ENCODE assay signal across 9 mouse cellular contexts in the genomic region with DNA sequence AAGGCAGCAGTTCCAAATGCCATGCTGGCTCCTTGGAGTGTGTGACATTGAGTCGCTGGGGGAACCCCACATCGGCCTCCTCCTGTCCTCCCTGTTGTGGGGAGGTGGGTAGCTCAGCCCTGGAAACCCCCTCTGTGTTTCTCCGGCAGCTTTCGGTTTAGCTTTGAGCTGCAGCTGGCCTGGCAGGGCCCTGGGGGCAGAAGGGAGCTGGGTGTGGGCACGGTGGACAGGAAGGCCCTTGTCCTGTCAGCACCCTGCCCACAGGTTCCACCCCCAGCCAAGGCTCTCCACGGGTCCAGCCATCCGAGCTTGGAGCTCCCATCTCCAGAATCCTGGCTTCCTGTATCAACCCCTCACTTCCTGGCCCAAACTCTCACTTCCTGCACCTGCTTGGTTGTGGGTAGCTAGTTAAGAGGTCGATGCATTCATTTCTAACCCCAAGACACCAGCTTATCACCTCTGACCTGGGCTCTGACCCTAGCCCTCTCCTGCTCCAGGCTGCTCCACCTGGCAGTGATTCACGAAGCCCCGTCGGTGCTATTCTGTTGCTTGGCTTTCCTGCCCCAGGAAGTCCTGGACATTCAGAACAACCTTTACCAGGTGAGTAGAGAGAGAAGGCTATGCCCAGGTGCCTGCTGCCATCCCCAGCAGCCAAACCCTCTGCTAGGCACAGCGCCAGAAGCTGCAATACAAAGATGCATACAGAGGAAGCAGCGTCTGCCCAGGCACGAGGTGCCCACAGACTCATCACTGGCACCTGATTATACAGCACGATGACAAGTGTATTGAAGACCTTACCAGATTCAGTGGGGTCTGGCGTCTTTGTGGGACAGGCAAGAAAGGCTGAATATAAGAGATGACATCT. TPM values are rescaled to one million over a fixed set of nuclear protein-coding genes. Genes with fewer than 3 reads are reported as not detected.
DNase-seq lines count a peak whose midpoint lies in the region; ATAC-seq and TF ChIP-seq lines count a peak whose summit lies in the region.
"Had no signal": no experiment of that assay in that cellular context is flagged by ENCODE, and none has a peak within 500 bp of the region (broad histone marks: within the 10 kb centered on the region; RNA-seq: fewer than 3 reads in every experiment).

No protein-coding gene starts in this region.

- no peak for TF ChIP-seq CTCF in forebrain, postnatal 0 days (IDR thresholded peaks at IDR 0.05; ENCODE audit: low read depth)

- H3K9me3 ChIP-seq in forebrain, embryonic 12.5 days: no peaks in the 10 kb centered on the region
- no peaks in the 10 kb centered on the region for H3K9me3 ChIP-seq in forebrain, postnatal 0 days (ENCODE audit: low read length)
- no peaks in the 10 kb centered on the region for H3K9me3 ChIP-seq in midbrain, embryonic 10.5 days (replicated peaks)
- no peaks in the 10 kb centered on the region for H3K9me3 ChIP-seq in midbrain, embryonic 14.5 days (ENCODE audit: control insufficient read depth, low read length)
- H3K9me3 ChIP-seq in hindbrain, embryonic 16.5 days (ENCODE audit: control insufficient read depth, low read length): no peaks in the 10 kb centered on the region

- H3K9ac ChIP-seq in forebrain, embryonic 12.5 days: peak overlapping the region; percentile 21; the same call in 1 of the 2 replicates
- no peak overlapping the region for H3K9ac ChIP-seq in forebrain, postnatal 0 days
- no peak overlapping the region for H3K9ac ChIP-seq in midbrain, embryonic 14.5 days (replicated peaks; ENCODE audit: low read length)
- H3K9ac ChIP-seq in hindbrain, embryonic 16.5 days (ENCODE audit: low read depth, low read length): peak overlapping the region; percentile 29; the same call in 1 of the 2 replicates

- no peak overlapping the region for H3K27ac ChIP-seq in forebrain, embryonic 12.5 days
- H3K27ac ChIP-seq in forebrain, postnatal 0 days (ENCODE audit: low read depth, low read length): no peak overlapping the region
- no peak overlapping the region for H3K27ac ChIP-seq in midbrain, embryonic 10.5 days (replicated peaks)
- H3K27ac ChIP-seq in midbrain, embryonic 14.5 days (replicated peaks; ENCODE audit: low read depth, low read length): no peak overlapping the region
- H3K27ac ChIP-seq in hindbrain, embryonic 16.5 days (ENCODE audit: low read depth, low read length): no peak overlapping the region

- no peak for DNase-seq in forebrain, postnatal 0 days
- DNase-seq in midbrain, embryonic 10.5 days (ENCODE audit: low spot score): no peak
- DNase-seq in midbrain, embryonic 14.5 days: no peak
- DNase-seq in thymus, postnatal 0 days (ENCODE audit: low spot score): peak; percentile 48
- no peak for DNase-seq in left cerebral cortex, adult 9 months (ENCODE audit: low spot score in 2 of 2)
- no peak for DNase-seq in frontal cortex, postnatal 36 days (ENCODE audit: low spot score in 2 of 2)
- DNase-seq: lung, postnatal 36 days had no signal

- H3K4me2 ChIP-seq in forebrain, embryonic 12.5 days: no peak overlapping the region
- no peak overlapping the region for H3K4me2 ChIP-seq in forebrain, postnatal 0 days (ENCODE audit: low read depth)
- H3K4me2 ChIP-seq in midbrain, embryonic 14.5 days (ENCODE audit: low read length): no peak overlapping the region
- no peak overlapping the region; the same call in 1 of the 2 replicates for H3K4me2 ChIP-seq in hindbrain, embryonic 16.5 days (ENCODE audit: low read length)

- no peaks in the 10 kb centered on the region for H3K36me3 ChIP-seq in forebrain, embryonic 12.5 days (replicated peaks)
- H3K36me3 ChIP-seq in forebrain, postnatal 0 days (ENCODE audit: insufficient read depth): no peaks in the 10 kb centered on the region
- peaks cover 3% of the 10 kb centered on the region; the same call in 1 of the 2 replicates for H3K36me3 ChIP-seq in midbrain, embryonic 10.5 days
- H3K36me3 ChIP-seq in midbrain, embryonic 14.5 days (ENCODE audit: control insufficient read depth, insufficient read depth, low read length): no peaks in the 10 kb centered on the region
- no peaks in the 10 kb centered on the region for H3K36me3 ChIP-seq in hindbrain, embryonic 16.5 days (ENCODE audit: control insufficient read depth, insufficient read depth, low read length)

- ATAC-seq in forebrain, embryonic 12.5 days (ENCODE audit: low FRiP score): no peak
- ATAC-seq in forebrain, postnatal 0 days: no peak
- ATAC-seq in midbrain, embryonic 14.5 days (ENCODE audit: low FRiP score, low TSS enrichment): no peak
- ATAC-seq in hindbrain, embryonic 16.5 days: no peak

- no peak overlapping the region for H3K4me3 ChIP-seq in forebrain, embryonic 12.5 days (replicated peaks)
- H3K4me3 ChIP-seq in forebrain, postnatal 0 days (ENCODE audit: low read depth, low read length): no peak overlapping the region
- H3K4me3 ChIP-seq in midbrain, embryonic 10.5 days: 0 out of 2 replicates have a peak overlapping the region, but pooled peaks have one; percentile 8
- no peak overlapping the region for H3K4me3 ChIP-seq in midbrain, embryonic 14.5 days (replicated peaks; ENCODE audit: low read depth, low read length)
- no peak overlapping the region for H3K4me3 ChIP-seq in hindbrain, embryonic 16.5 days (ENCODE audit: low read length)

- H3K4me1 ChIP-seq in forebrain, embryonic 12.5 days: peaks cover 22% of the 10 kb centered on the region
- 0 out of 2 replicates have a peak, but pooled peaks cover 6% of the 10 kb centered on the region for H3K4me1 ChIP-seq in forebrain, postnatal 0 days (ENCODE audit: insufficient read depth)
- peaks cover 45% of the 10 kb centered on the region for H3K4me1 ChIP-seq in midbrain, embryonic 10.5 days
- H3K4me1 ChIP-seq in midbrain, embryonic 14.5 days (ENCODE audit: control insufficient read depth, insufficient read depth, low read length): peaks cover 10% of the 10 kb centered on the region; the same call in 1 of the 2 replicates
- peaks cover 11% of the 10 kb centered on the region for H3K4me1 ChIP-seq in hindbrain, embryonic 16.5 days (ENCODE audit: control insufficient read depth, insufficient read depth, low read depth, low read length)

- peaks cover 36% of the 10 kb centered on the region for H3K27me3 ChIP-seq in forebrain, embryonic 12.5 days
- H3K27me3 ChIP-seq in forebrain, postnatal 0 days (ENCODE audit: insufficient read depth, low read length): no peaks in the 10 kb centered on the region
- H3K27me3 ChIP-seq in midbrain, embryonic 10.5 days (ENCODE audit: low read depth, poor library complexity, severe bottlenecking): peaks cover 28% of the 10 kb centered on the region
- H3K27me3 ChIP-seq in midbrain, embryonic 14.5 days (ENCODE audit: control insufficient read depth, insufficient read depth, low read length): no peaks in the 10 kb centered on the region
- H3K27me3 ChIP-seq in hindbrain, embryonic 16.5 days (replicated peaks; ENCODE audit: control insufficient read depth, insufficient read depth, low read length): peaks cover 2% of the 10 kb centered on the region

- WGBS in forebrain, embryonic 12.5 days: 75% methylated on average over 16 of the region's 16 CpGs
- 71% methylated on average over 16 of the region's 16 CpGs for WGBS in forebrain, postnatal 0 days
- 71% methylated on average over 16 of the region's 16 CpGs for WGBS in midbrain, embryonic 10.5 days
- 77% methylated on average over 16 of the region's 16 CpGs for WGBS in midbrain, embryonic 14.5 days
- WGBS in hindbrain, embryonic 16.5 days: 71% methylated on average over 16 of the region's 16 CpGs

RNA-seq across cellular contexts. Expression of gene Nfkbie, which starts 2.7 kb away (rescaled TPM):
- polyA plus RNA-seq in forebrain, embryonic 12.5 days (2016; fragmentation: Nextera tagmentation; extraction: Ambion mirVana): 5.5 and 5.7 TPM in 2 replicates
- total RNA-seq in forebrain, postnatal 0 days (2014; rRNA removed): 2.8 and 3.1 TPM in 2 replicates
- polyA plus RNA-seq in forebrain, postnatal 0 days (2015; fragmentation: Nextera tagmentation; extraction: Ambion mirVana): 2.2 and 2.7 TPM in 2 replicates
- polyA plus RNA-seq in midbrain, embryonic 10.5 days (2016; fragmentation: Nextera tagmentation; extraction: Ambion mirVana): 8.6 and 9.2 TPM in 2 replicates
- 4.2 and 4.9 TPM in 2 replicates for polyA plus RNA-seq in midbrain, embryonic 14.5 days (2014; fragmentation: Nextera tagmentation; extraction: Ambion mirVana)
- polyA plus RNA-seq in hindbrain, embryonic 16.5 days (2015; fragmentation: Nextera tagmentation; extraction: Ambion mirVana): 6.1 and 6.8 TPM in 2 replicates
- 70.4 and 80.2 TPM in 2 replicates for polyA plus RNA-seq in thymus, postnatal 0 days (2015; fragmentation: Nextera tagmentation; extraction: Ambion mirVana)

RNA-seq across cellular contexts. Expression of gene Slc35b2, which starts 5.4 kb away (rescaled TPM):
- 91.0 and 91.7 TPM in 2 replicates for polyA plus RNA-seq in forebrain, embryonic 12.5 days (2016; fragmentation: Nextera tagmentation; extraction: Ambion mirVana)
- total RNA-seq in forebrain, postnatal 0 days (2014; rRNA removed): 80.9 and 87.0 TPM in 2 replicates
- 83.8 and 89.6 TPM in 2 replicates for polyA plus RNA-seq in forebrain, postnatal 0 days (2015; fragmentation: Nextera tagmentation; extraction: Ambion mirVana)
- 122 and 124 TPM in 2 replicates for polyA plus RNA-seq in midbrain, embryonic 10.5 days (2016; fragmentation: Nextera tagmentation; extraction: Ambion mirVana)
- 73.0 and 77.1 TPM in 2 replicates for polyA plus RNA-seq in midbrain, embryonic 14.5 days (2014; fragmentation: Nextera tagmentation; extraction: Ambion mirVana)
- polyA plus RNA-seq in hindbrain, embryonic 16.5 days (2015; fragmentation: Nextera tagmentation; extraction: Ambion mirVana): 96.2 and 101 TPM in 2 replicates
- polyA plus RNA-seq in thymus, postnatal 0 days (2015; fragmentation: Nextera tagmentation; extraction: Ambion mirVana): 95.8 and 96.9 TPM in 2 replicates

RNA-seq across cellular contexts. Expression of gene Tmem151b, which starts 8.8 kb away (rescaled TPM):
- polyA plus RNA-seq in forebrain, embryonic 12.5 days (2016; fragmentation: Nextera tagmentation; extraction: Ambion mirVana): 8.5 and 13.4 TPM in 2 replicates
- total RNA-seq in forebrain, postnatal 0 days (2014; rRNA removed): 79.2 and 79.6 TPM in 2 replicates
- polyA plus RNA-seq in forebrain, postnatal 0 days (2015; fragmentation: Nextera tagmentation; extraction: Ambion mirVana): 32.2 and 33.7 TPM in 2 replicates
- 7.0 and 10.2 TPM in 2 replicates for polyA plus RNA-seq in midbrain, embryonic 10.5 days (2016; fragmentation: Nextera tagmentation; extraction: Ambion mirVana)
- 20.4 and 24.1 TPM in 2 replicates for polyA plus RNA-seq in midbrain, embryonic 14.5 days (2014; fragmentation: Nextera tagmentation; extraction: Ambion mirVana)
- 29.3 and 31.7 TPM in 2 replicates for polyA plus RNA-seq in hindbrain, embryonic 16.5 days (2015; fragmentation: Nextera tagmentation; extraction: Ambion mirVana)
- 19.0 and 19.6 TPM in 2 replicates for polyA plus RNA-seq in thymus, postnatal 0 days (2015; fragmentation: Nextera tagmentation; extraction: Ambion mirVana)

RNA-seq across cellular contexts. Expression of gene Hsp90ab1, which starts 14.8 kb away (rescaled TPM):
- polyA plus RNA-seq in forebrain, embryonic 12.5 days (2016; fragmentation: Nextera tagmentation; extraction: Ambion mirVana): 1,580 and 1,603 TPM in 2 replicates
- 1,283 and 1,351 TPM in 2 replicates for total RNA-seq in forebrain, postnatal 0 days (2014; rRNA removed)
- 1,258 and 1,497 TPM in 2 replicates for polyA plus RNA-seq in forebrain, postnatal 0 days (2015; fragmentation: Nextera tagmentation; extraction: Ambion mirVana)
- 1,780 and 2,044 TPM in 2 replicates for polyA plus RNA-seq in midbrain, embryonic 10.5 days (2016; fragmentation: Nextera tagmentation; extraction: Ambion mirVana)
- 1,248 and 1,388 TPM in 2 replicates for polyA plus RNA-seq in midbrain, embryonic 14.5 days (2014; fragmentation: Nextera tagmentation; extraction: Ambion mirVana)
- polyA plus RNA-seq in hindbrain, embryonic 16.5 days (2015; fragmentation: Nextera tagmentation; extraction: Ambion mirVana): 1,542 and 1,571 TPM in 2 replicates
- polyA plus RNA-seq in thymus, postnatal 0 days (2015; fragmentation: Nextera tagmentation; extraction: Ambion mirVana): 1,223 and 1,279 TPM in 2 replicates

RNA-seq across cellular contexts. Expression of gene Tcte1, which starts 35.0 kb away (rescaled TPM):
- polyA plus RNA-seq in forebrain, embryonic 12.5 days (2016; fragmentation: Nextera tagmentation; extraction: Ambion mirVana): 1.1 and 2.4 TPM in 2 replicates
- total RNA-seq in forebrain, postnatal 0 days (2014; rRNA removed): 1.0 and 1.4 TPM in 2 replicates
- 4.7 and 5.7 TPM in 2 replicates for polyA plus RNA-seq in forebrain, postnatal 0 days (2015; fragmentation: Nextera tagmentation; extraction: Ambion mirVana)
- polyA plus RNA-seq in midbrain, embryonic 10.5 days (2016; fragmentation: Nextera tagmentation; extraction: Ambion mirVana): 1.4 and 1.7 TPM in 2 replicates
- 3.0 and 5.8 TPM in 2 replicates for polyA plus RNA-seq in midbrain, embryonic 14.5 days (2014; fragmentation: Nextera tagmentation; extraction: Ambion mirVana)
- 6.1 and 6.3 TPM in 2 replicates for polyA plus RNA-seq in hindbrain, embryonic 16.5 days (2015; fragmentation: Nextera tagmentation; extraction: Ambion mirVana)
- polyA plus RNA-seq in thymus, postnatal 0 days (2015; fragmentation: Nextera tagmentation; extraction: Ambion mirVana): 1.3 and 3.0 TPM in 2 replicates

Comparison
In these comparisons a context has a peak if more than half of its experiments do, and no peak if none do; other contexts are left out.
1. H3K9ac ChIP-seq: peak in forebrain, embryonic 12.5 days (single experiment) and hindbrain, embryonic 16.5 days (single experiment); none in forebrain, postnatal 0 days (single experiment) and midbrain, embryonic 14.5 days (single experiment).